Mouse (Mus musculus) hindbrain, embryonic 11.5 days (tissue): Measurements from ENCODE around the gene Arpc3. TPM values are rescaled to one million over a fixed set of nuclear protein-coding genes. Genes with fewer than 3 reads are reported as not detected.

Experiments used
- ATAC-seq: fragments of 200-750 bp; cut with Nextera tagmentation; 2 replicates; pipeline ENCODE4 v1.8.0; 2017; ENCODE audit warnings: mild to moderate bottlenecking, moderate TSS enrichment, moderate library complexity; ENCODE audit not compliant: low FRiP score
- DNase-seq: peaks from one replicate; pipeline ENCODE4 v3.0.0-alpha.2; 2015; ENCODE audit warnings: low spot score
- H3K27ac ChIP-seq: fragments of 300-500 bp; sonication (generic); 2 replicates; pipeline ENCODE4 v1.5.1; 2014; ENCODE audit warnings: mild to moderate bottlenecking, low read depth, low read length
- H3K27me3 ChIP-seq: fragments of 300-500 bp; sonication (generic); 2 replicates; pipeline ENCODE4 v1.6.1; 2014; ENCODE audit warnings: mild to moderate bottlenecking, low read length, moderate library complexity, mixed read lengths; ENCODE audit not compliant: control insufficient read depth, insufficient read depth
- H3K36me3 ChIP-seq: fragments of 300-500 bp; sonication (generic); 2 replicates; pipeline ENCODE4 v1.6.1; 2014; ENCODE audit warnings: mild to moderate bottlenecking, low read length, moderate library complexity, mixed read lengths; ENCODE audit not compliant: control insufficient read depth, insufficient read depth
- H3K4me1 ChIP-seq: fragments of 300-500 bp; sonication (generic); replicated peaks from 2 replicates; pipeline ENCODE4 v1.6.1; 2014; ENCODE audit warnings: low read length, mixed read lengths; ENCODE audit not compliant: control insufficient read depth, insufficient read depth
- H3K4me2 ChIP-seq: fragments of 300-500 bp; sonication (generic); replicated peaks from 2 replicates; pipeline ENCODE4 v1.6.1; 2014; ENCODE audit warnings: mild to moderate bottlenecking, low read depth, low read length
- H3K4me3 ChIP-seq: fragments of 300-500 bp; sonication (generic); 2 replicates; pipeline ENCODE4 v1.5.1; 2014; ENCODE audit warnings: low read depth, low read length
- H3K9ac ChIP-seq: fragments of 300-500 bp; sonication (generic); 2 replicates; pipeline ENCODE4 v1.6.1; 2014; ENCODE audit warnings: low read depth, low read length
- H3K9me3 ChIP-seq: fragments of 300-500 bp; sonication (generic); 2 replicates; pipeline ENCODE4 v1.6.1; 2016; ENCODE audit warnings: low read length; ENCODE audit not compliant: control insufficient read depth
- WGBS: fragments of 180-500 bp; shearing (Covaris S2); extraction: QIAGEN DNeasy Blood & Tissue Kit; methylation state at CpG from one replicate; pipeline ENCODE4 v1.1.7; 2014; 5-methylcytosine and 5-hydroxymethylcytosine counted together
- polyA plus RNA-seq: library from polyadenylated mRNA; unstranded; fragments of >200 nt; fragmentation: Nextera tagmentation; extraction: Ambion mirVana; gene quantifications from 2 replicates; pipeline ENCODE4 v1.2.1, GENCODE M21; 2014

Gene Arpc3
- polyA plus RNA-seq: 53.8 and 68.9 TPM in 2 replicates

DNA sequence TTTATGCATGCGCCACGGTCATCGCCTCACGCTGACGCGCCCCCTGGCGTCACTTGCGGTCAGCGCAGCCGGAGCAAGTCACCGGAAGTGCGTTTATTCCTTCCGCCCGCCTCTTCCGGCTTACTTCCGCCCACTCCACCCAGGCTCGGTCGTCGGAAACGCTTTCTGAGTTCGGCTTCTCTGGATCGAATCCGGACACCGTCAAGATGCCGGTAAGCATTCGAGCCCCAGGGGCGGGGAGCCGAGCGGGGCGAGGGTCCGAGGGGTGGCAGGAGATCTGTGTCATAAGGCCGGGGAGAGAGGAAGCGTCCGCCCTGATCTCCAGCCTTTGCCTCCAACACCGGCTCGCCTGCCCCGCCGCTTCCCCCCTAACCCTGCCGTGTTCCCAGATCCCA, at the start of gene Arpc3:
Arpc3 (plus strand) TSS at position 93 of the 395 bp plus-strand sequence.
- Histone ChIP-seq H3K9ac (peak within 1 kb of the TSS; percentile 86), H3K9me3 (no peaks in the 10 kb centered on the region), H3K36me3 (no peaks in the 10 kb centered on the region), H3K27ac (no peak within 1 kb of the TSS), H3K4me3 (peak within 1 kb of the TSS; percentile 83), H3K27me3 (no peaks in the 10 kb centered on the region), H3K4me2 (peak within 1 kb of the TSS; percentile 91), H3K4me1 (peaks cover 4% of the 10 kb centered on the region; the same call in 1 of the 2 replicates)
- WGBS: under 1% methylated on average over 39 of the region's 39 CpGs
- peak; percentile 80 for ATAC-seq
- peak; percentile 96 for DNase-seq

DNA sequence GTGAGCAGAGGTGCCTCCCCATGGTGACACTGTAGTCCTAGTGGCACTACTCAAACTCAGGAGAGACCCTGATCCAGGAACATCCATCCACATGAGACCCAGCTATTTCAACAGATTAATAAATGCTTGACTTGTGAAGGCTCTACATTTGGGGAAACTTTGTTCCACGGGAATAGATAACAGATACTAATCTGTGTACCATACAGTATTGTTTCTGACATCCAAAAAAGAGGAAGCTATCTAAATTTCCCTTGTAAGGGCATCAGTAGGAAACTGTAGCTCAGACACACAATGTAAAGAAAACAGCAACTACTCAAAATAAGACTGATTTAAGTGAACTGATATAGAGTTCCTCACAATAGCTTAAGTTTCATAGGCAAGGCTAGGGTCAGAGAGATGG, 48.8 kb upstream of the Arpc3 start:
- H3K4me1 ChIP-seq: no peaks in the 10 kb centered on the region
- no peak overlapping the region for H3K27ac ChIP-seq
- no peaks in the 10 kb centered on the region for H3K27me3 ChIP-seq
- no peaks in the 10 kb centered on the region for H3K9me3 ChIP-seq
- H3K4me2 ChIP-seq: no peak overlapping the region
- DNase-seq: no peak
- H3K36me3 ChIP-seq: no peaks in the 10 kb centered on the region
- ATAC-seq: no peak
- no peak overlapping the region for H3K9ac ChIP-seq
- H3K4me3 ChIP-seq: no peak overlapping the region
- 76% methylated on average over 1 of the region's 1 CpGs for WGBS

DNA sequence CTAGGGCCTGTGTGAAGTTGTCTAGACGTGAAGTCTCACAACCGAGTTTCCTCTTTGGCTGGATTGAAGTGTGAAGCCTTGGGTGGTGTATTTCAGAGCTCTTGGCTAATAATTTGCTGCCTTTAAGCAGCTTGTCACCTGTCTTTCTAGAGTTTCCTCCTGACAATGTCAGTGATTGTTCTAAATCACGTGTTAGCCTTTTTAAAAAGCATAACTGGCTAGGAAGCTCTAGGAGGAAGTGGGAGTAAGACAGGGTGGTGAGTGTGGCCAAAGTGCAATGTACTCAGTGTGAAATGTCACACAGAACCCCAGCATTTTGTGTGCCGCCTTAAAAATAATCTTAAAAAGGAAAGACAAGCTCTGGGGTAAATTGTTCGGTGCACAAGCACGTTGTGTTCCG, 47.9 kb upstream of the Arpc3 start:
- DNase-seq (no peak), ATAC-seq (no peak)
- no peak overlapping the region for H3K27ac ChIP-seq
- H3K4me2 ChIP-seq: no peak overlapping the region
- no peaks in the 10 kb centered on the region for H3K36me3 ChIP-seq
- H3K27me3 ChIP-seq: no peaks in the 10 kb centered on the region
- no peaks in the 10 kb centered on the region for H3K9me3 ChIP-seq
- WGBS: 64% methylated on average over 7 of the region's 7 CpGs
- H3K4me3 ChIP-seq: no peak overlapping the region
- H3K4me1 ChIP-seq: no peaks in the 10 kb centered on the region
- H3K9ac ChIP-seq: no peak overlapping the region

DNA sequence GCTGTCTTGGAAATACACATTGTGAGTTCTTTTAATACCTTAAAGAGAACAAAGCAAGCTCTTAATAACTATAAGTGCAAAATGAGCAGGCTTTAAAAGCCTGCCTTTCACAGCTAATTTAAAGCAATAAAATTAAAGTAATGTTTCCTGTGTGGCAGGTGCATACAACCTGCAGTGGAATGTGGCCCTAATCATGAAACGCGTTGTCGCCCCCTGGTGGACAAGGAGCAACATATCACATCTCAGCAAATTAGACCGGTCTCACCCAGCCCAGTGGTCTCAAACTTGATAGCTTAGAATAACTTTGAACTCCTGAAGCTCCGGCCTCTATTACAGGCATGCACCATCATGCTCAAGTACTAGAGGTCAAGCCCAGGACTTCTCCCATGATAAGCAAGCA, 47.4 kb upstream of the Arpc3 start:
- no peak overlapping the region for H3K4me3 ChIP-seq

DNA sequence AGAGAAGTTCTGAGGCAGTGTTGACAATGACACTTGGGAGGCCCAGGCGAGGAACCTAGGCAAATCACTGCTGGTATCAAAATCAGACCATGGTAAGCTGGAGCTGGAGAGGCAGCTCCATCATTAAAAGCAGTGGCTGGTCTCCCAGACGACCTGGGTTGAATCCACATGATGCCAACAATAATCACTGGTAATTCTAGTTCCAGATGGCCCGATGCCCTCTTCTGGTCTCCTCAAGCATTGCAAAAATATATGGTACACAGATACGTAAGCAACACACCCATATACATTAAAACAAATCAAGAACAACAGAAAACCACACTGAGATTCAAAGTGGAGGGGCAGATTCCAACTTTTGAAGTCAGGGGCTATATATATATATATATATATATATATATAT, 45.9 kb upstream of the Arpc3 start:
- DNase-seq (no peak), ATAC-seq (no peak)
- no peaks in the 10 kb centered on the region for H3K9me3 ChIP-seq
- no peaks in the 10 kb centered on the region for H3K36me3 ChIP-seq
- 81% methylated on average over 4 of the region's 4 CpGs for WGBS
- no peak overlapping the region for H3K4me3 ChIP-seq
- no peak overlapping the region for H3K4me2 ChIP-seq
- H3K27me3 ChIP-seq: no peaks in the 10 kb centered on the region
- H3K4me1 ChIP-seq: no peaks in the 10 kb centered on the region
- H3K27ac ChIP-seq: no peak overlapping the region
- H3K9ac ChIP-seq: no peak overlapping the region

More for the DNA sequence above, 47.4 kb upstream of the Arpc3 start:
- H3K4me2 ChIP-seq: no peak overlapping the region
- no peaks in the 10 kb centered on the region for H3K4me1 ChIP-seq
- WGBS: 7% methylated on average over 5 of the region's 5 CpGs
- no peaks in the 10 kb centered on the region for H3K9me3 ChIP-seq
- H3K36me3 ChIP-seq: no peaks in the 10 kb centered on the region
- H3K27ac ChIP-seq: no peak overlapping the region
- ATAC-seq (no peak), DNase-seq (peak; percentile 87)
- H3K27me3 ChIP-seq: no peaks in the 10 kb centered on the region
- no peak overlapping the region for H3K9ac ChIP-seq

DNA sequence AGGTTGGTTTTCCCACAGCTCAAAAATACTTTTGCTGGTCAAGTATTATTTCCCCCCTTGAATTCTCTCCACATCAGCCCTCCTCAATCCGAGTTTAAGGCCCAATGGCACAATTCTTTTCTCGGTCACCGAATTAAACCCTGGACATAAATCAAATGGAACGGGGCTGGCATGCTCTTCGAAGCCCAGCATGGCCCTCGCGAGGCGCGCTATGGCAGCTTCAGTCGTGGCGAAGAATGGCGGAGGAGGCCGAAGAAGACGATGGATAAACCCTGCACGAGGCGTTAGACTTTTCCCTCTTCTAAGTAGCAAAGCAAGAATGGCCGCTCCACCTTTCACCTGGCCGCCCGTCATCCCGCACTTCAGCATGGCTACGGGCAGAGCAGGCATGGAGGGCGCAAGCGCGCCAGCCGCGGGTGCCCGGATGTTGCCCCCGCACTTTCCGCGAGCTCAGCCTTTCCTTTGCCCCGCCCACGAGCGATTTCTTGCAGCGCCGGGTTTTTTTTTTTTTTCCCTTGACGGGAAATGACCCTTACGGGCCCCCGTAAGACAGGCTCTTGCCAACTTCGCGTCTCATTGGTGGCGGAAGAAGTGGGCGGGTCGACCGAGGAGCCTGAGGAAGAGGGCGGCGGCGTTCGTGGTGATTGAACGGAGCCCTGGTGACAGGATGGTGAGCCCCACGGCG, 37.7 kb upstream of the Arpc3 start, which contains the start of the genes Rad9b and Vps29:
Rad9b (minus strand) TSS at position 427 of the 685 bp plus-strand sequence.
Vps29 (plus strand) TSS at position 563 of the 685 bp plus-strand sequence.
- peak; percentile 90 for ATAC-seq

DNA sequence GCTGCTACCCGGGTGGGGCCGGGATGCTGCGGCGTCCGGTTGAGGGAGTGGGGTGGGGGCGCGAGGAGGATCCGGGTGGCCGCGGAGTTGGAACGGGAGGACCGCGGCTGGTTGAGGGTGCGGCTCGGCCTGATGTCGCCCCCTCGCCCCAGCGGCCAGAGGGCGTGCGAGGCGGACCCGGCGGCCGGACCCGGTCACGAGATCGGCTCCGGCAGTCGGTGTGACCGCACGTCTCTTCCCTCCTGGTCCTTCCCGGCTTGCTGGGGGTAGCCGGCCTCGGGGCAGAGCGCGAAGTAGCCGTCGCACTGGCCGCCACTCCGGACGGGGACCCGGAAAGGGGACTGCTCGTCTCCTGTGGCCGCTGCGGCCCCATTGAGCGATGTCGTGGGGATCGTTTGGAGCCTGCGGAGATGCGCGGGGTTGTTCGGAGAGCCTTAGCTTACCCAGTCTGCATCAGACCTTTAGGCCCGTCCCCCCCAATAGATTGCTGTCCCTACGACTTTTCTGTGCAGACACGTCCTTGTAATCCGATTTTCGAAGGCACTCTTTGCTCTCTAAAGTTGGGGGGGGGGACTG, 37.1 kb upstream of the Arpc3 start:
- H3K4me1 ChIP-seq: no peaks in the 10 kb centered on the region
- H3K27ac ChIP-seq: peak overlapping the region; percentile 72
- H3K9ac ChIP-seq: peak overlapping the region; percentile 85
- H3K9me3 ChIP-seq: no peaks in the 10 kb centered on the region
- peak overlapping the region; percentile 72 for H3K4me3 ChIP-seq
- ATAC-seq (no peak; the same call in 1 of the 2 replicates), DNase-seq (no peak)
- H3K27me3 ChIP-seq: no peaks in the 10 kb centered on the region
- no peaks in the 10 kb centered on the region for H3K36me3 ChIP-seq
- under 1% methylated on average over 56 of the region's 57 CpGs for WGBS
- H3K4me2 ChIP-seq: peak overlapping the region; percentile 76

More for the DNA sequence above, 37.7 kb upstream of the Arpc3 start, which contains the start of the genes Rad9b and Vps29:
- Histone ChIP-seq H3K9me3 (no peaks in the 10 kb centered on the region), H3K27ac (peak within 1 kb of the TSS; percentile 72), H3K9ac (peak within 1 kb of the TSS; percentile 85), H3K27me3 (no peaks in the 10 kb centered on the region), H3K4me3 (peak within 1 kb of the TSS; percentile 72), H3K36me3 (no peaks in the 10 kb centered on the region), H3K4me1 (no peaks in the 10 kb centered on the region), H3K4me2 (peak within 1 kb of the TSS; percentile 76)
- 3% methylated on average over 50 of the region's 51 CpGs for WGBS
- peak; percentile 100 for DNase-seq

DNA sequence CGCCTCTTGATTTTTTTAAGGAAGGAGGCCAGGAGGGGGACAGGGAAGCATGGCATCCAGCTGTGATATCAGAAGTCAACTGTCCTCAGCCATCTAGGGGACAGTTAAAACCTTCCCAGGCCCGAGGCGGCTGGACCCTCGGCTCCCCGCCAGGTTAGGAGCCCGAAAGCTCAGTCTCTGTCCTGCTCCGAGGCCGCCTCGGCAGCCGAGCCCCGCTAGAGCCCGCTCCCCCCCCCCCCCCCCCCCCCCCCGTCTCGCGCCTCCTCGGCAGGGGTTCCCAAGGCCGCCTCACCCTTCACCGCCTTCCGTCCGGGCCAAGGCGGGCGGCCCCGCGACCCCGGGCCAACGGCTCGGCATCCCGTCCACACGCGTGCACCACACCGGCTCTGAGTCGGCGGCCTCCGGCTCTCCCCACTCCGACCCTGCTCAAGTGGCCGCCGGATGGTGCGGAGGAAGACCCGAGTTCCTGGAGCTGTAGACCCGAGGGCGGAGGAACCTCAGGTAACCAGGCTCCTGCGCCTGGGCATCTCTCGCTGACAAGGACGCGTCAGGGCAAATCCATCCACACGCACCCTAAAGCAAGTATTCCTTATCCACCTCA, 20.0 kb upstream of the Arpc3 start, which contains the start of gene Gpn3:
Gpn3 (plus strand) TSS at position 286 of the 601 bp plus-strand sequence.
- ATAC-seq: peak; percentile 86
- no peaks in the 10 kb centered on the region for H3K27me3 ChIP-seq
- H3K9ac ChIP-seq: peak within 1 kb of the TSS; percentile 68
- WGBS: 0% methylated on average over 31 of the region's 46 CpGs
- peak within 1 kb of the TSS; percentile 70 for H3K4me3 ChIP-seq
- peak within 1 kb of the TSS; percentile 56 for H3K4me2 ChIP-seq
- H3K4me1 ChIP-seq: no peaks in the 10 kb centered on the region; the same call in 1 of the 2 replicates
- peak within 1 kb of the TSS; percentile 95 for H3K27ac ChIP-seq
- H3K36me3 ChIP-seq: peaks cover 11% of the 10 kb centered on the region; the same call in 1 of the 2 replicates
- H3K9me3 ChIP-seq: no peaks in the 10 kb centered on the region
- DNase-seq: no peak
